Mouse (Mus musculus) olfactory bulb, adult 2 months (tissue): ENCODE data around the gene Letmd1.

ENCODE experiments used
- CTCF ChIP-seq: fragments of 200-500 bp; IDR thresholded peaks from 2 replicates; pipeline ENCODE4 v1.5.1; 2012; ENCODE audit warnings: low read depth, mild to moderate bottlenecking, low read length, moderate library complexity; ENCODE audit not compliant: insufficient read depth
- POLR2A ChIP-seq: fragments of 200-500 bp; IDR thresholded peaks from 2 replicates; pipeline ENCODE4 v1.6.1; 2012; ENCODE audit warnings: mild to moderate bottlenecking, low read depth, low read length, moderate library complexity; ENCODE audit not compliant: insufficient read depth

DNA sequence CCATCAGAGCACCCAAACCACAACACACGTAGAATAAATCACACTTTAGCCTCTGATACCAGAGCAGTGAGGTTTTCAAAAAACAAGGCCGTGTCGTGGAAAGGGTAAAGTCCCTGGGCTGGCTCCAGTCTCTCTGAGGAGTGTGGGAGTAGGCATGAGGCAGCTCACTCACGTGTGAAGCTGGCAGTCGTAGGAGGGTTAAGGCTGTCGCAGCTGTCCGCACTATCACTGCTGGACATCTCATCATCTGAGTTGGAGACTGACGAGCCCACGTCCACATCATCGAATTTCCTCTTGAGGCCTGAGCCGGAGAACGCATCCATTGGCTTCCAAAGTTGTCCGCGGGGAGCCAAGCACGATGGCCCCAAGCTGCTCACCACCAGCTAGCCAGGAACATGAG lies 20.4 kb downstream of the Letmd1 start:
- no peak for TF ChIP-seq POLR2A
- no peak for TF ChIP-seq CTCF
